Mouse (Mus musculus): ENCODE measurements around the gene Cbx2. TPM values are rescaled to one million over a fixed set of nuclear protein-coding genes. Genes with fewer than 3 reads are reported as not detected.

Gene Cbx2
- 1 to 10 TPM; 3.2 to 3.9 TPM for total RNA-seq (2021)

- DNase-seq = peak; percentile 89
- intact Hi-C loops (cut with DNase I) = no loop called here
These were observed at the start of gene Cbx2 for GRCm38 (mm10) chr11:119022895-119023615. TSS of gene Cbx2 (plus strand) at chr11:119022962.

- intact Hi-C loops (cut with DNase I) = loop anchor here (2.0 kb wide), 3 partner anchors 64 to 232 kb away; partner anchors contain the start of gene Rbfox3
- DNase-seq = no peak
These were observed 48.4 kb upstream of the Cbx2 start for GRCm38 (mm10) chr11:118974340-118974739.

DNA sequence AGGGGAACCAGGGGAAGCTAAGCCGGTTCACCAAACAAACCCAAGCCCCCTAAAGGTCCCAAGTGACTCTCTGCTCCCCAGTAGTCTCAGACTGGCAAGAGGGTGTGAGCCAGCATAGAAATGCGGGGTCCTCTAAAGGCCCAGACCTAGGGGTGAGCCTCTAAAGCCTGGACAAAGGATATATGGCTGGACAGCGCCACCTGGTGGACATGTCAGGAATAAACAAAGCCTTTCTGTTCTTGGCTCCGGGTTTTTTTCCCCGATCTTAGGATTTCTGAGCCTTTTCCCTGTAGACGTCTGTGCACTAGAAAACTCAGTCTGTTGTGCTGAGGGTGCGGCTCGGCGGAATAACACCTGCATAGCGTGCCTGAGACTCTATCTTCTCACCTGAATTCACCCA lies 47.3 kb upstream of the Cbx2 start:
- intact Hi-C loops (cut with DNase I) = loop anchor here (2.0 kb wide), 3 partner anchors 65 to 233 kb away; partner anchors contain the start of gene Rbfox3
- peak; percentile 65 to 72 for DNase-seq

GRCm38 (mm10) chr11:118975917-118976316 lies 46.8 kb upstream of the Cbx2 start:
- DNase-seq = peak in 1 of 2 experiments; percentile 5

DNA sequence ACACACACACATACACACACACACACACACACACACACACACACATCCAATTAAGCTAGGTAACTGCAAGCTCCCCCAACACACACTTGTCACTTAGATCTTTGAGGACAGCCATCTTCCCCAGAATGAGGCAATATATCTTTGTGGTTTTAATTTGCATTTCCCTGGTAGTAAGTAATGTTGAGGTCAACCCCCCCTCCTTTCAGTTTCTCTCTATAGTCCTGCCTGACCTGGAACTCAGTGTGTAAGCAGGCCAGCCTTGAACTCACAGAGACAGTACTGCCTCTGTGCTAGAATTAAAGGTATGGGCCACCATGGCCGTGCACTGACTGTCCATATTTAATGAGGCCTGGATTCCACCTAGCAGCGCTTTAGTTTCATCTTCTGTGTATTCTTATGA lies 42.4 kb upstream of the Cbx2 start:
- no peak for DNase-seq
- intact Hi-C loops (cut with DNase I) = no loop called here

More at GRCm38 (mm10) chr11:118975917-118976316, 46.8 kb upstream of the Cbx2 start:
- intact Hi-C loops (cut with DNase I) = loop anchor here (2.0 kb wide), 3 partner anchors 65 to 233 kb away; partner anchors contain the start of gene Rbfox3

DNA sequence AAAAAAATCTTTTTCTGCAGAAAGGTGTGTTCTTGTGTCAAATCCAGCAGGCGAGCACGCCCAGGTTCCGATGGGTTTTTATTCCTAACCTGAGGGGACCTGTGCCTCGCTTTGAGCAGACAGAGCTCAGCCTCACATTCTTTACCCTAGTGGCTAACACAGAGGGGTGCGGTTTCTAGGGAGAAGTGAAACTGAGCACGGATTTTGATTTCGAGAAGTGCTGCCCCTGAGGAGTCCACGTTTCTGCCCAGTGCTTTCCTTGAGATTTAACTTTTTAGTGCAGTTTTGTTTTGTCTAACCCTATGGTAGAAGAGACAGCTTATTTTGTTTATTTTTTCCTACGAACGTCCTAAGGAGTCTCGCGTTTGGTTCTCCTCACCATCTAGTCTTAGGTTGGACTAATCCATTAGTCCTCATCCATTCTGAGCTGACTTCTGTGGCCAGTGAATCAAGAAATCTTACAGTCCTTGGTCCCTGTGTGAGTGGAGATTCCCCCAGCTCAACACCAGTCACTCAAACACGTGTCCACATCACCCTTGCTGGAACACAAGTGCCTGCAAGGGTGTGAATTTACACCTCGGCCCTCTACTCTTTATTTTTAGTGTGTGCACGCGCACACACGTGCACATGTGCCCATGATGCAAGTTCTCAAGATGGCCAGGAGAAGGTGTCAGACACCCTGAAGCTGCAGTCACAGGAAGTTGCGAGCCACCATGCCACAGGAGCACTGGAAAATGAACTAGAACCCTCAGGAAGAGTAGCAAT lies 41.6 kb upstream of the Cbx2 start:
- intact Hi-C loops (cut with DNase I) = no loop called here
- DNase-seq = peak in 1 of 2 experiments; percentile 6

GRCm38 (mm10) chr11:118982593-118983113 lies 40.1 kb upstream of the Cbx2 start:
- intact Hi-C loops (cut with DNase I) = no loop called here

GRCm38 (mm10) chr11:118985571-118985970 lies 37.2 kb upstream of the Cbx2 start:
- DNase-seq = no peak
- intact Hi-C loops (cut with DNase I) = no loop called here

More at GRCm38 (mm10) chr11:118982593-118983113, 40.1 kb upstream of the Cbx2 start:
- no peak for DNase-seq

GRCm38 (mm10) chr11:118987999-118988398 lies 34.8 kb upstream of the Cbx2 start, which contains the start of gene Enpp7:
TSS of gene Enpp7 (plus strand) at chr11:118988188.
- intact Hi-C loops (cut with DNase I) = no loop called here

DNA sequence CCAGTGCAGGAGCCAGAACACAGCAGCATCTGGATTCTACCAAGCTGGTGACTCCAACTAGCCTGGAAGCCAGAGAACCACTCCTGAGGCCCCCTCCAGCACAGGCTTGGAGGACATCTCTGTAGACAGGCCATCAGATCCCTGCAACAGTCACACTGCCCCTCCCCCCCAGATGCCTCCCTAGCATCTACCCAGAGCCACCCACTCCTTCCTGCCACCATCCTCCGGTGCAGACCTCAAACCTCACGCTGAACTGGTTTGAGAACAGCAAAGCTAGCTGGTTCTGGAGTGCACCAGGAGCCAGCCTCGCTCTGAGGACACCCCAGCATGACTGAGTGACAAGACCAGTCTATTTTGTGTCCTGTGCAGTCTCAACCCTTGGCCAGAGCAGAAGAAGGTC lies 30.0 kb upstream of the Cbx2 start:
- intact Hi-C loops (cut with DNase I) = no loop called here
- no peak for DNase-seq

More at GRCm38 (mm10) chr11:118987999-118988398, 34.8 kb upstream of the Cbx2 start, which contains the start of gene Enpp7:
- no peak for DNase-seq

DNA sequence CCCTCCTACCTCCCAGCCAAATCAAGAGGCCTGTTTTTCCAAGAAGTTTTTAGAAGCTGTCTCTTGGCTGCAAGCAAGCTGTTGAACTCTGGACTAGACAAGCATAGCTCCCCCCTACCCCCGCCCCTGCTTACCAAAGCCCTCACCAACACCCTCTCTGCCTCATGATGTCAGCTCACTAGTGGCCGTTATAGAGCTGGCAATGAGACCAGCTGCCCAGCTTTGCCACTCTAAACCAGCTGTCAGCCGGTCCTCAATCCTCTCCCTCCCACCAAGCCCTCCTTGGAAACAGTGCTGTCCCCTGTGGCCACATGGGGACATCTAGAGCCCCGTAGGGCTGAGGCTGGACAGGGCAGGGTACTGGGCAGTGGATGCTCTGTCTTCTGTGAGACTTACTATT lies 27.3 kb upstream of the Cbx2 start:
- no peak for DNase-seq
- intact Hi-C loops (cut with DNase I) = no loop called here

- no peak for DNase-seq
- intact Hi-C loops (cut with DNase I) = no loop called here
These were observed 25.6 kb upstream of the Cbx2 start for GRCm38 (mm10) chr11:118997182-118997581.

GRCm38 (mm10) chr11:118998540-118999265 lies 24.1 kb upstream of the Cbx2 start:
- peak; percentile 79 to 82 for DNase-seq
- intact Hi-C loops (cut with DNase I) = loop anchor here (1.0 kb wide), 1 partner anchor 192 kb away; no protein-coding TSS in a partner anchor

- intact Hi-C loops (cut with DNase I) = no loop called here
- no peak for DNase-seq
These were observed 23.4 kb upstream of the Cbx2 start for GRCm38 (mm10) chr11:118999361-118999804.

- DNase-seq = no peak
- intact Hi-C loops (cut with DNase I) = no loop called here
These were observed 21.9 kb upstream of the Cbx2 start for GRCm38 (mm10) chr11:119000877-119001276.

- no peak for DNase-seq
These were observed 21.2 kb upstream of the Cbx2 start for GRCm38 (mm10) chr11:119001493-119002128.

DNA sequence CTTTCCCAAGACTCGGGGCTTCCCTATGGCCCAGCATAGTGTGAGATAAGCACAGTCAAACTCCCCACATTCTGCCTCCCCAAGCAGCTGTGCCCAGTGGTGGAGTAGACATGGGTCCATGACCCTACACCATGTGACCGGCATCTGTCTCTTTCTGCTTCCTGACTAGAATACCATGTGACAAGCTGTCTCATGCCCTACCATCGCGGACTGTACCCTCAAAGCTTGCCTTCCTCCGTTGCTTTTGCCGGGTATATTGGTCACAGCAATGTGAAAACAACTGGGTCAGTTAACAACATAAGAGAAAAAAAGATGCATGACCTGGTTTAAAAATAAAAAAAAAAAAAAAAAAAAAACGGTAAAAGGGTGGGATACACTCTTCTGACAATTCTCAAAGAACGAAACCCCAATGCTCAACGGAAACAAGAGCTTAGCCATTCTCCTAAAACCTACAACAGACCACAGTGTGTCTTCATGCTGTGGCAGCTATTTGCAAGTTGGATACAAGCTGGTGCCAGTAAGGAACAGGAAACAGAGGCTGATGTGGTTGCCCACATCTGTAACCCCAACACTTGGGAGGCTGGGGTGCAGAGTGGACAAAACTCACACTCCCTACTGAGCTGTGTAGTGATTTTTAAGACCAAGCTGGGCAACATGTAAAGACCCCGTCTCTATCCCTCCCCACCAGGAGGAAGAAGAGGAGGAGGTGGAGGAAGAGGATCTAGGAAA lies 17.1 kb upstream of the Cbx2 start:
- intact Hi-C loops (cut with DNase I) = no loop called here

More at GRCm38 (mm10) chr11:119001493-119002128, 21.2 kb upstream of the Cbx2 start:
- intact Hi-C loops (cut with DNase I) = no loop called here

GRCm38 (mm10) chr11:119006462-119006861 lies 16.3 kb upstream of the Cbx2 start:
- no peak for DNase-seq
- intact Hi-C loops (cut with DNase I) = no loop called here

More for the DNA sequence above, 17.1 kb upstream of the Cbx2 start:
- DNase-seq = no peak

Data from heart, postnatal 36 days (tissue).